Mouse (Mus musculus): ENCODE results near the gene Efhd2. TPM values are rescaled to one million over a fixed set of nuclear protein-coding genes. Genes with fewer than 3 reads are reported as not detected.

Efhd2 gene
- total and polyA plus RNA-seq, 2 experiments from 2014 or later, result 49.2 to 62.5 TPM

- no peak for DNase-seq (ENCODE audit: low spot score)
- no peak overlapping the region for H3K4me2 ChIP-seq (ENCODE audit: low read depth, low read length)
- no peaks in the 10 kb centered on the region for H3K9me3 ChIP-seq (ENCODE audit: low read length)
- TF ChIP-seq CTCF (IDR thresholded peaks at IDR 0.05; ENCODE audit: low read depth), result no peak
- no peak for ATAC-seq
- 91% methylated on average over 17 of the region's 17 CpGs for WGBS
- H3K27me3 ChIP-seq (ENCODE audit: insufficient read depth, low read length), result no peaks in the 10 kb centered on the region
- H3K4me1 ChIP-seq (ENCODE audit: insufficient read depth, low read length), result peaks cover 5% of the 10 kb centered on the region; the same call in 1 of the 2 replicates
- no peak overlapping the region for H3K27ac ChIP-seq
- no peak overlapping the region for H3K9ac ChIP-seq (replicated peaks; ENCODE audit: low read length)
- peaks cover 13% of the 10 kb centered on the region; the same call in 1 of the 2 replicates for H3K36me3 ChIP-seq (ENCODE audit: insufficient read depth, low read length)
- H3K4me3 ChIP-seq (ENCODE audit: low read length), result no peak overlapping the region
Measured at GRCm38 (mm10) chr4:141861591-141862295, 13.0 kb downstream of the Efhd2 start.

GRCm38 (mm10) chr4:141860246-141860841 is 14.4 kb downstream of the Efhd2 start:
- H3K4me1 ChIP-seq (ENCODE audit: insufficient read depth, low read length), result no peaks in the 10 kb centered on the region
- no peak for TF ChIP-seq CTCF (IDR thresholded peaks at IDR 0.05; ENCODE audit: low read depth)
- ATAC-seq, result no peak
- H3K9me3 ChIP-seq (ENCODE audit: low read length), result no peaks in the 10 kb centered on the region
- H3K27me3 ChIP-seq (ENCODE audit: insufficient read depth, low read length), result no peaks in the 10 kb centered on the region
- WGBS, result 67% methylated on average over 19 of the region's 19 CpGs
- no peak overlapping the region for H3K27ac ChIP-seq
- DNase-seq (ENCODE audit: low spot score), result no peak
- no peak overlapping the region for H3K4me3 ChIP-seq (ENCODE audit: low read length)
- peaks cover 13% of the 10 kb centered on the region; the same call in 1 of the 2 replicates for H3K36me3 ChIP-seq (ENCODE audit: insufficient read depth, low read length)
- H3K9ac ChIP-seq (replicated peaks; ENCODE audit: low read length), result no peak overlapping the region
- H3K4me2 ChIP-seq (ENCODE audit: low read depth, low read length), result no peak overlapping the region

DNA sequence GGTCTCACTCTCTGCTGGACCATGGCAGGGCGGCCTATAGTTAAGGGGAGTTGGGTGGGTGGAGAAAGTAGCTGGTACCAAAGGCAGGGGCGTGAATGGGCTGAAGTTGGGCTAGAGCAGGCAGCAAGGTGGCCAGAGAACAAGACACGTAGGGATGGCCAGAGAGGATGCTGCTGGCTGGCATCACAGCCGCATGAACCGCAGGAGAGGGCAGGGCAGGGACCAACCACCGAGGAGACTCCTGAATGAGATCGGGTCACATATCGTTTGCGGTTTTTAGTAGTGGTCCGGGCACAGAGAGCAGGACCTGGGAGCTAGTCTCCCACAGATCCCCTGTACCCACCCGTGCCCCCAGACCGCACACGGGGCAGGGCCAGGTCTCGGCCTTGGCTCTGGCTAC is 15.4 kb downstream of the Efhd2 start:
- no peaks in the 10 kb centered on the region for H3K4me1 ChIP-seq (ENCODE audit: insufficient read depth, low read length)
- H3K9me3 ChIP-seq (ENCODE audit: low read length), result no peaks in the 10 kb centered on the region
- H3K4me2 ChIP-seq (ENCODE audit: low read depth, low read length), result no peak overlapping the region
- TF ChIP-seq CTCF (IDR thresholded peaks at IDR 0.05; ENCODE audit: low read depth), result no peak
- no peak for DNase-seq (ENCODE audit: low spot score)
- 93% methylated on average over 14 of the region's 14 CpGs for WGBS
- no peak overlapping the region for H3K27ac ChIP-seq
- ATAC-seq, result no peak
- H3K36me3 ChIP-seq (ENCODE audit: insufficient read depth, low read length), result peaks cover 13% of the 10 kb centered on the region; the same call in 1 of the 2 replicates
- H3K9ac ChIP-seq (replicated peaks; ENCODE audit: low read length), result no peak overlapping the region
- no peak overlapping the region for H3K4me3 ChIP-seq (ENCODE audit: low read length)
- no peaks in the 10 kb centered on the region for H3K27me3 ChIP-seq (ENCODE audit: insufficient read depth, low read length)

GRCm38 (mm10) chr4:141858501-141858900 is 16.2 kb downstream of the Efhd2 start:
- DNase-seq (ENCODE audit: low spot score) (no peak), ATAC-seq (no peak)
- Histone ChIP-seq H3K4me1 (ENCODE audit: insufficient read depth, low read length) (no peaks in the 10 kb centered on the region), H3K4me3 (ENCODE audit: low read length) (no peak overlapping the region), H3K27me3 (ENCODE audit: insufficient read depth, low read length) (no peaks in the 10 kb centered on the region), H3K4me2 (ENCODE audit: low read depth, low read length) (no peak overlapping the region), H3K36me3 (ENCODE audit: insufficient read depth, low read length) (peaks cover 13% of the 10 kb centered on the region; the same call in 1 of the 2 replicates), H3K9ac (replicated peaks; ENCODE audit: low read length) (no peak overlapping the region), H3K27ac (no peak overlapping the region), H3K9me3 (ENCODE audit: low read length) (no peaks in the 10 kb centered on the region)
- 83% methylated on average over 20 of the region's 20 CpGs for WGBS
- TF ChIP-seq CTCF (IDR thresholded peaks at IDR 0.05; ENCODE audit: low read depth), result no peak

DNA sequence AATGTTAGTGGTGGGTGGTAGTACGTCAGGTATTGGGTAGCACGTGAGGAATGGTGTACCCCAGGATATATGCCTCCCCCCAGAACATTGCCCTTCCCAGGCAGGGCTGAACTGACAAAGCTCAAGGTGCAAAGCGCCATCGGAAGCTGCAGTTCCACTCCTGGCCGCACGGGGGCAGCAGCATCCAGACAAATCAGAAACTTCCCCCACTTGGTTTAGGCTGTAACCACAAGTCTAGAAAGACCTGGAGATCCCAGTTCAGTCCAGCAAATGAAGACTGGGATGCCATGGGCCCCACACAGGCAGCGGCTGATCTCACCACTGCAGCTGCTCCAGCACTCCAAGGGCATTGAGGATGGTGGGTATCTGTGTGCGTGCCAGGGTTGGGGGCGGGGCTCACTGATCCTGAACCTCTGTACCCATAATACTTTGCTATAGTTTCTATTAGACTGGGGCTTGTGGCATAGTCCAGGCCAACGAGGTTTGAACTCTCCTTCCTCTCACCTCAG is 17.2 kb downstream of the Efhd2 start:
- TF ChIP-seq CTCF (IDR thresholded peaks at IDR 0.05; ENCODE audit: low read depth), result peak; percentile 98
- no peak overlapping the region for H3K27ac ChIP-seq

GRCm38 (mm10) chr4:141853437-141853836 is 21.3 kb downstream of the Efhd2 start:
- H3K4me1 ChIP-seq (ENCODE audit: insufficient read depth, low read length), result no peaks in the 10 kb centered on the region
- H3K9me3 ChIP-seq (ENCODE audit: low read length), result no peaks in the 10 kb centered on the region
- no peak overlapping the region for H3K27ac ChIP-seq
- no peak overlapping the region for H3K4me3 ChIP-seq (ENCODE audit: low read length)
- peak; percentile 78 for DNase-seq (ENCODE audit: low spot score)
- no peak for ATAC-seq
- WGBS, result 70% methylated on average over 9 of the region's 9 CpGs
- no peaks in the 10 kb centered on the region for H3K36me3 ChIP-seq (ENCODE audit: insufficient read depth, low read length)
- no peaks in the 10 kb centered on the region for H3K27me3 ChIP-seq (ENCODE audit: insufficient read depth, low read length)
- H3K9ac ChIP-seq (replicated peaks; ENCODE audit: low read length), result no peak overlapping the region
- TF ChIP-seq CTCF (IDR thresholded peaks at IDR 0.05; ENCODE audit: low read depth), result peak; percentile 87
- H3K4me2 ChIP-seq (ENCODE audit: low read depth, low read length), result no peak overlapping the region

More for the DNA sequence above, 17.2 kb downstream of the Efhd2 start:
- no peaks in the 10 kb centered on the region for H3K27me3 ChIP-seq (ENCODE audit: insufficient read depth, low read length)
- H3K9me3 ChIP-seq (ENCODE audit: low read length), result no peaks in the 10 kb centered on the region
- H3K4me1 ChIP-seq (ENCODE audit: insufficient read depth, low read length), result no peaks in the 10 kb centered on the region
- WGBS, result 16% methylated on average over 10 of the region's 10 CpGs
- H3K4me2 ChIP-seq (ENCODE audit: low read depth, low read length), result no peak overlapping the region
- peaks cover 13% of the 10 kb centered on the region; the same call in 1 of the 2 replicates for H3K36me3 ChIP-seq (ENCODE audit: insufficient read depth, low read length)
- no peak overlapping the region for H3K4me3 ChIP-seq (ENCODE audit: low read length)
- ATAC-seq, result peak; percentile 72
- H3K9ac ChIP-seq (replicated peaks; ENCODE audit: low read length), result no peak overlapping the region
- peak; percentile 86 for DNase-seq (ENCODE audit: low spot score)

Data from hindbrain, postnatal 0 days (tissue).